Mouse (Mus musculus) midbrain, postnatal 0 days (tissue): ENCODE measurements around the gene Itga9. TPM values are rescaled to one million over a fixed set of nuclear protein-coding genes. Genes with fewer than 3 reads are reported as not detected.

ENCODE experiments used
- ATAC-seq: fragments of 200-750 bp; cut with Nextera tagmentation; 2 replicates; pipeline ENCODE4 v1.8.0; 2017; ENCODE audit warnings: moderate number of reproducible peaks, mild to moderate bottlenecking, moderate TSS enrichment, moderate library complexity; ENCODE audit not compliant: low FRiP score
- DNase-seq: peaks from one replicate; pipeline ENCODE4 v3.0.0-alpha.2; 2015; ENCODE audit warnings: low spot score
- H3K27ac ChIP-seq: fragments of 300-500 bp; sonication (generic); 2 replicates; pipeline ENCODE4 v1.5.1; 2014; ENCODE audit warnings: low read depth, mild to moderate bottlenecking, low read length, mixed read lengths
- H3K27me3 ChIP-seq: fragments of 300-500 bp; sonication (generic); 2 replicates; pipeline ENCODE4 v1.6.1; 2014; ENCODE audit warnings: low read length, control low read depth, mixed read lengths; ENCODE audit not compliant: insufficient read depth
- H3K36me3 ChIP-seq: fragments of 300-500 bp; sonication (generic); 2 replicates; pipeline ENCODE4 v1.6.1; 2014; ENCODE audit warnings: low read length, control low read depth, mixed read lengths; ENCODE audit not compliant: insufficient read depth
- H3K4me1 ChIP-seq: fragments of 300-500 bp; sonication (generic); 2 replicates; pipeline ENCODE4 v1.6.1; 2014; ENCODE audit warnings: mild to moderate bottlenecking, control low read depth, antibody characterized with exemption, low read length, mixed read lengths; ENCODE audit not compliant: insufficient read depth
- H3K4me2 ChIP-seq: fragments of 300-500 bp; sonication (generic); 2 replicates; pipeline ENCODE4 v1.6.1; 2014; ENCODE audit warnings: low read depth, mild to moderate bottlenecking, low read length, mixed read lengths; ENCODE audit not compliant: poor library complexity, severe bottlenecking
- H3K4me3 ChIP-seq: fragments of 300-500 bp; sonication (generic); 2 replicates; pipeline ENCODE4 v1.5.1; 2014; ENCODE audit warnings: low read depth, mild to moderate bottlenecking, low read length, moderate library complexity
- H3K9ac ChIP-seq: fragments of 300-500 bp; sonication (generic); replicated peaks from 2 replicates; pipeline ENCODE4 v1.6.1; 2014; ENCODE audit warnings: mild to moderate bottlenecking, low read length, moderate library complexity, mixed read lengths; ENCODE audit not compliant: poor library complexity, severe bottlenecking
- H3K9me3 ChIP-seq: fragments of 300-500 bp; sonication (generic); 2 replicates; pipeline ENCODE4 v1.6.1; 2016; ENCODE audit warnings: low read length, control low read depth
- CTCF ChIP-seq: IDR thresholded peaks from 2 replicates; pipeline ENCODE4 v1.5.1; 2016; ENCODE audit warnings: antibody characterized with exemption, mild to moderate bottlenecking
- WGBS: fragments of 180-500 bp; shearing (Covaris S2); extraction: QIAGEN DNeasy Blood & Tissue Kit; methylation state at CpG from one replicate; pipeline ENCODE4 v1.1.7; 2014; 5-methylcytosine and 5-hydroxymethylcytosine counted together
- polyA plus RNA-seq: library from polyadenylated mRNA; unstranded; fragments of >200 nt; fragmentation: Nextera tagmentation; extraction: Ambion mirVana; gene quantifications from 2 replicates; pipeline ENCODE4 v1.2.1, GENCODE M21; 2015
- total RNA-seq: library from RNA; depleted of rRNA; stranded (reverse); fragments of >200 nt; gene quantifications from 2 replicates; pipeline ENCODE4 v1.2.3, GENCODE M21; 2014

Itga9 gene
- total and polyA plus RNA-seq, 2 experiments from 2014 or later: 1.1 to 8.2 TPM

- 74% methylated on average over 5 of the region's 5 CpGs for WGBS
- no peak for TF ChIP-seq CTCF
- no peaks in the 10 kb centered on the region for H3K9me3 ChIP-seq
These were observed 238.5 kb downstream of the Itga9 start for GRCm38 (mm10) chr9:118845003-118845402.

GRCm38 (mm10) chr9:118846766-118847165 is 240.3 kb downstream of the Itga9 start:
- H3K9me3 ChIP-seq: no peaks in the 10 kb centered on the region
- no peak for TF ChIP-seq CTCF
- no peak for DNase-seq
- no peak overlapping the region for H3K4me2 ChIP-seq
- H3K27me3 ChIP-seq: no peaks in the 10 kb centered on the region
- 66% methylated on average over 3 of the region's 3 CpGs for WGBS
- H3K4me3 ChIP-seq: no peak overlapping the region
- no peak overlapping the region for H3K9ac ChIP-seq
- no peak for ATAC-seq
- H3K4me1 ChIP-seq: no peaks in the 10 kb centered on the region
- no peak overlapping the region for H3K27ac ChIP-seq
- no peaks in the 10 kb centered on the region for H3K36me3 ChIP-seq

More at GRCm38 (mm10) chr9:118845003-118845402, 238.5 kb downstream of the Itga9 start:
- Histone ChIP-seq H3K4me1 (no peaks in the 10 kb centered on the region), H3K36me3 (no peaks in the 10 kb centered on the region), H3K4me3 (no peak overlapping the region), H3K9ac (no peak overlapping the region), H3K27me3 (no peaks in the 10 kb centered on the region), H3K4me2 (no peak overlapping the region), H3K27ac (no peak overlapping the region)
- DNase-seq (no peak), ATAC-seq (no peak)

GRCm38 (mm10) chr9:118856665-118857064 is 250.2 kb downstream of the Itga9 start:
- Histone ChIP-seq H3K4me1 (no peaks in the 10 kb centered on the region), H3K9ac (no peak overlapping the region), H3K36me3 (no peaks in the 10 kb centered on the region), H3K27me3 (no peaks in the 10 kb centered on the region), H3K4me2 (no peak overlapping the region), H3K4me3 (no peak overlapping the region), H3K27ac (no peak overlapping the region), H3K9me3 (no peaks in the 10 kb centered on the region)
- no peak for DNase-seq
- TF ChIP-seq CTCF: no peak
- no peak for ATAC-seq
- 87% methylated on average over 9 of the region's 9 CpGs for WGBS

GRCm38 (mm10) chr9:118860613-118861141 is 254.2 kb downstream of the Itga9 start:
- Histone ChIP-seq H3K9ac (no peak overlapping the region), H3K4me1 (no peaks in the 10 kb centered on the region), H3K4me2 (no peak overlapping the region), H3K27me3 (no peaks in the 10 kb centered on the region), H3K36me3 (no peaks in the 10 kb centered on the region), H3K4me3 (no peak overlapping the region), H3K27ac (no peak overlapping the region), H3K9me3 (no peaks in the 10 kb centered on the region)
- DNase-seq: no peak
- ATAC-seq: no peak
- TF ChIP-seq CTCF: no peak
- 78% methylated on average over 12 of the region's 12 CpGs for WGBS

- Histone ChIP-seq H3K4me1 (no peaks in the 10 kb centered on the region), H3K4me2 (no peak overlapping the region), H3K9ac (no peak overlapping the region), H3K27ac (no peak overlapping the region), H3K9me3 (no peaks in the 10 kb centered on the region), H3K36me3 (no peaks in the 10 kb centered on the region), H3K4me3 (no peak overlapping the region), H3K27me3 (no peaks in the 10 kb centered on the region)
- no peak for ATAC-seq
- TF ChIP-seq CTCF: no peak
- no peak for DNase-seq
- 84% methylated on average over 12 of the region's 12 CpGs for WGBS
These were observed 255.7 kb downstream of the Itga9 start for GRCm38 (mm10) chr9:118862214-118862613.

- DNase-seq: no peak
- no peak overlapping the region for H3K27ac ChIP-seq
- H3K9ac ChIP-seq: no peak overlapping the region
- no peaks in the 10 kb centered on the region for H3K4me1 ChIP-seq
- TF ChIP-seq CTCF: no peak
- H3K27me3 ChIP-seq: no peaks in the 10 kb centered on the region
- no peaks in the 10 kb centered on the region for H3K9me3 ChIP-seq
- no peak overlapping the region for H3K4me3 ChIP-seq
- H3K36me3 ChIP-seq: no peaks in the 10 kb centered on the region
- WGBS: 71% methylated on average over 9 of the region's 9 CpGs
- no peak for ATAC-seq
- H3K4me2 ChIP-seq: no peak overlapping the region
These were observed 256.4 kb downstream of the Itga9 start for GRCm38 (mm10) chr9:118862852-118863260.
